Mouse (Mus musculus) liver, embryonic 13.5 days (tissue): ENCODE results near the gene Depdc1b. TPM values are rescaled to one million over a fixed set of nuclear protein-coding genes. Genes with fewer than 3 reads are reported as not detected.

Experiments used
- ATAC-seq: fragments of 200-750 bp; cut with Nextera tagmentation; 2 replicates; pipeline ENCODE4 v1.8.0; 2017; ENCODE audit warnings: low read depth, mild to moderate bottlenecking, moderate number of reproducible peaks, moderate library complexity
- DNase-seq: peaks from one replicate; pipeline ENCODE4 v3.0.0; 2022
- H3K27ac ChIP-seq: fragments of 300-500 bp; sonication (generic); 2 replicates; pipeline ENCODE4 v1.5.1; 2015; ENCODE audit warnings: moderate library complexity, mild to moderate bottlenecking, inconsistent platforms
- H3K27me3 ChIP-seq: fragments of 300-500 bp; sonication (generic); 2 replicates; pipeline ENCODE4 v1.6.1; 2015; ENCODE audit warnings: mild to moderate bottlenecking, inconsistent platforms
- H3K36me3 ChIP-seq: fragments of 300-500 bp; sonication (generic); 2 replicates; pipeline ENCODE4 v1.6.1; 2015; ENCODE audit warnings: mild to moderate bottlenecking, inconsistent platforms
- H3K4me1 ChIP-seq: fragments of 300-500 bp; sonication (generic); replicated peaks from 2 replicates; pipeline ENCODE4 v1.6.1; 2015; ENCODE audit warnings: inconsistent platforms
- H3K4me2 ChIP-seq: fragments of 300-500 bp; sonication (generic); 2 replicates; pipeline ENCODE4 v1.6.1; 2015; ENCODE audit warnings: inconsistent platforms, mild to moderate bottlenecking, moderate library complexity
- H3K4me3 ChIP-seq: fragments of 300-500 bp; sonication (generic); replicated peaks from 2 replicates; pipeline ENCODE4 v1.5.1; 2015; ENCODE audit warnings: mild to moderate bottlenecking, inconsistent platforms
- H3K9ac ChIP-seq: fragments of 300-500 bp; sonication (generic); 2 replicates; pipeline ENCODE4 v1.6.1; 2015; ENCODE audit warnings: mild to moderate bottlenecking, inconsistent platforms
- H3K9me3 ChIP-seq: fragments of 300-500 bp; sonication (generic); replicated peaks from 2 replicates; pipeline ENCODE4 v1.6.1; 2016; ENCODE audit warnings: inconsistent platforms
- WGBS: fragments of 180-500 bp; shearing (Covaris S2); methylation state at CpG from one replicate; pipeline ENCODE4 v1.1.7; 2015; ENCODE audit not compliant: insufficient replicate concordance; 5-methylcytosine and 5-hydroxymethylcytosine counted together
- polyA plus RNA-seq: library from polyadenylated mRNA; unstranded; fragments of >200 nt; fragmentation: Nextera tagmentation; extraction: Ambion mirVana; gene quantifications from 2 replicates; pipeline ENCODE4 v1.2.1, GENCODE M21; 2015

The Depdc1b gene
- polyA plus RNA-seq, 1 experiment from 2014 or later: 9.7 TPM

DNA sequence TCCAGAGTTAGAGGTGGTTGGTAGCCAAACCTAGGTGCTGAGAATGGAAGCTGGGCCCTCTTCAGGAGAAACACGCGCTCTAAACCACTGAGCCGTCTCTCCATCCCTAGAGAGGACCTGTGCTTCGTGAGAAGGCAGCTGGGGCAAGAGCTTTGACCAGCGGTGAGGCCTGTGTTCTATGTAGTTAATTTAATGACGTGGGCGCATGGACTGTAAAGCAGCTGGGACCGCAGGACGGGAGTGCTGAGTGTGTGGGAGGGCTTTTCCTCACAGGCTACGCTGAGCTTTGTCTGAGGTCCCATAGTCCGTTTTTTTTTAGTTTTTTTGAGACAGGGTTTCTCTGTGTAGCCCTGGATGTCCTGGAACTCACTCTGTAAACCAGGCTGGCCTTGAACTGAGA lies 20.1 kb downstream of the Depdc1b start:
- Histone ChIP-seq H3K4me1 (peaks cover 10% of the 10 kb centered on the region; the same call in 1 of the 2 replicates), H3K9me3 (no peaks in the 10 kb centered on the region), H3K27ac (no peak overlapping the region), H3K36me3 (peaks cover 14% of the 10 kb centered on the region), H3K4me3 (no peak overlapping the region), H3K27me3 (no peaks in the 10 kb centered on the region), H3K4me2 (no peak overlapping the region), H3K9ac (no peak overlapping the region)
- ATAC-seq (no peak), DNase-seq (no peak)
- 87% methylated on average over 11 of the region's 11 CpGs for WGBS

DNA sequence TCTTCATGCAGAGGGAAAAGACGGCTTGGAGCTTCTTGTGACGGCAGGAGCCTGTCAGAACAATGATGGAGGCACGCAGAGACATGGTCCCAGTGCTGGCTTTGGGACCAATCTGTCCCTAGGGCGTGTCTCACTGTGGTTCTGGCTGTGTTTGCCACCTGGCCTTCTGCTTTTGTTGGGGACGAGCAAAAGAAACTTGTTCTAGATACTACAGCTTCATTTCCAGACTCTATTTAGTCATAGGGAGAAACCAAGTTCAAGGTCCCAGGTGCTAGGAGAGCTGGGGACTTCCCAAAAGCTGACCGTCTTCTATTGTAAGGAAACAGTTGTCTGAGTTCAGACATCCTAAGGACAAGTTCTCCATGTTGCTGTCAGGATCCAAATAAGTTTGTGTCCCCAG lies 21.2 kb downstream of the Depdc1b start:
- Histone ChIP-seq H3K4me1 (peaks cover 10% of the 10 kb centered on the region; the same call in 1 of the 2 replicates), H3K27me3 (no peaks in the 10 kb centered on the region), H3K4me3 (no peak overlapping the region), H3K27ac (no peak overlapping the region), H3K9me3 (no peaks in the 10 kb centered on the region), H3K36me3 (peaks cover 6% of the 10 kb centered on the region), H3K9ac (no peak overlapping the region), H3K4me2 (no peak overlapping the region)
- no peak for ATAC-seq
- 82% methylated on average over 6 of the region's 6 CpGs for WGBS
- DNase-seq: no peak

DNA sequence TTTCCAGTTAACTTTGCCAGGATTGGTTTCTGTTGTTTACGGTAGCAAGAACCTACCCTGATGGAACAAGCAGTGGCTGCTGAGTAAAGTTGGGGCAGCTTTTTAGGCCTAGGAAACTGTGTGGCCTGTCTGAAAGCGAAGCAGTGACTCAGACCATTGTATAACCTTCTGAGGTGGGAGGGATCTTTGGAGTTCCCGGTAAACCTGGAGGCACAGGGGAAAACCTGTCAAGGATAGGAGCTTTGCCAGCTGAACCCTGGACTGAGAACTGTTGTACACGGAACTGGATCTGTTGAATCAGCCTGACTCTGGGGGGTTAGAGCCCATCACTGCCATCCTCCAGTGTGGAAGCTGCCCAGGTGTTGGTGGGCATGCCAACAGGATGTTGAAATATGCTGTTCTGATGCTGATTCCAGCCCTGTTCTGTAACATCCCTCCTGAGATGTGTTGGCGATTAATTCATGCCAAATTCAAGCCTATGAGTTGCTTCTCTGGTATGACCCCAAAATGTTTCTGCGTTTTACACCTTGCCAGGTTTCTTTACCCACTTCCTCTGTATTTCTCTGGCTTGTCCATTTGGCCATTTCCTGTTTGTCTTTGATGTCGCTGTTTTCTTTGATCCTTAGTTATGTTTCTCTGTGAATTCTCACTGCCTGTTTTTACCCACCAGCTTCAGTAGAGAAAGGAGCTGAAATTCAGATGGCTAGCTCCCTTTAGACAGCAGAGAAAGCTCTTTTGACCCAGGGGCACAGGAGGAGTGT lies 22.1 kb downstream of the Depdc1b start:
- H3K36me3 ChIP-seq: 0 out of 2 replicates have a peak, but pooled peaks cover under 1% of the 10 kb centered on the region
- DNase-seq (no peak), ATAC-seq (no peak)
- H3K4me1 ChIP-seq: peaks cover 10% of the 10 kb centered on the region; the same call in 1 of the 2 replicates
- H3K4me3 ChIP-seq: no peak overlapping the region
- no peaks in the 10 kb centered on the region for H3K27me3 ChIP-seq
- H3K9ac ChIP-seq: no peak overlapping the region
- H3K4me2 ChIP-seq: no peak overlapping the region
- WGBS: 71% methylated on average over 7 of the region's 7 CpGs
- no peaks in the 10 kb centered on the region for H3K9me3 ChIP-seq
- no peak overlapping the region for H3K27ac ChIP-seq

DNA sequence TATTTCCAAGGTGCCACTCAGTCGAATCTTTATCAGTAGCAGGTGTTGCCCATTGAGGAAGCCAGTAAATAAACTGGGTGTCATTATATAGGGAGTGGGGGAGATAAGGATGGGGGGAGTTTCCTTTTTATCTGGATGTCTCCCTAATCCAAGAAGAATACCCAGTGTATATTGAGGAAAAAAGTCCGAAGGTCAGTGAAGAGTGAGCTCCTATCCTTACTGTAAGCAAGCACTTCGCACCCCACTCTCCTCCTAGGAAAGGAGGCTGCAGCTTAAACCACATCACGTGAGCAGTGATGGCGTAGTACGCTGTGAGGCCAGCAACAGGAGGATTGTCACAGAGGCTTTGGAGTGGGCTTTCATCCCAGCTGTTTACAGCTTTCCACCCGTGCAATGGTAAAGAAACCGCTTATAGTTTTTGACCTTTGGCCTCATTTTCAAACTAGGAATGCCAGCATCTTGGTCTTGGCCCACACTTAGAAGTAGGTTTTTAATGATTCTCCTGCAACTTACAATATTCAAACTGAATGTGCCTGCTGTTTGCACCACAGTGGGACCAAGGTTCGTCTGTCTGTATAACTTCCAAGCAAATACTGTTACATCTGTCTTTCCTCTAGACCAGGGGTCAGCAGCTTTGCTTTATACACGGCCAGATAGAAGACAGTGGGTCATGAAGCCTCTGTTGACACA lies 23.9 kb downstream of the Depdc1b start:
- ATAC-seq (no peak), DNase-seq (no peak)
- 74% methylated on average over 10 of the region's 10 CpGs for WGBS
- Histone ChIP-seq H3K9me3 (no peaks in the 10 kb centered on the region), H3K4me3 (no peak overlapping the region), H3K27me3 (no peaks in the 10 kb centered on the region), H3K4me1 (peaks cover 10% of the 10 kb centered on the region; the same call in 1 of the 2 replicates), H3K27ac (no peak overlapping the region), H3K36me3 (no peaks in the 10 kb centered on the region), H3K9ac (no peak overlapping the region), H3K4me2 (no peak overlapping the region)

DNA sequence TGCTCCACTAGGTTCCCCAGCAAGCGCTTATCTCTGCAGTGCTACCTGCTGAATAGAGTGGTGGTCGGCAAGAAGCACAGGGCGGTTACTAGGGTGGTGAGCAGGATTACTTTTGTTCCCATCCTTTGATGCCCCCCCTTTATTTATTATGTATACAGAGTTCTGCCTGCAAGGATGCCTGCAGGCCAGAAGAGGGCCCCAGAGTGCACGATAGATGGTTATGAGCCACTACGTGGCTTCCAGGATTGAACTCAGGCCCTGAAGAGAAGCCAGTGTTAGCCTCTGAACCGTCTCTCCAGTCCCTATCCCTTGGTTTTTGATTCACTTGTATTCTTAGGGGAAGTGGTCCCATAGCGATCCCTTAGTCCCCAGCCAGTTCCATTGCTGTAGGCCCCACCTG lies 25.5 kb downstream of the Depdc1b start:
- Histone ChIP-seq H3K4me3 (no peak overlapping the region), H3K9me3 (no peaks in the 10 kb centered on the region), H3K27ac (no peak overlapping the region), H3K36me3 (no peaks in the 10 kb centered on the region), H3K9ac (no peak overlapping the region), H3K4me1 (peaks cover 10% of the 10 kb centered on the region; the same call in 1 of the 2 replicates), H3K4me2 (no peak overlapping the region), H3K27me3 (no peaks in the 10 kb centered on the region)
- DNase-seq: no peak
- 58% methylated on average over 7 of the region's 7 CpGs for WGBS
- ATAC-seq: no peak

DNA sequence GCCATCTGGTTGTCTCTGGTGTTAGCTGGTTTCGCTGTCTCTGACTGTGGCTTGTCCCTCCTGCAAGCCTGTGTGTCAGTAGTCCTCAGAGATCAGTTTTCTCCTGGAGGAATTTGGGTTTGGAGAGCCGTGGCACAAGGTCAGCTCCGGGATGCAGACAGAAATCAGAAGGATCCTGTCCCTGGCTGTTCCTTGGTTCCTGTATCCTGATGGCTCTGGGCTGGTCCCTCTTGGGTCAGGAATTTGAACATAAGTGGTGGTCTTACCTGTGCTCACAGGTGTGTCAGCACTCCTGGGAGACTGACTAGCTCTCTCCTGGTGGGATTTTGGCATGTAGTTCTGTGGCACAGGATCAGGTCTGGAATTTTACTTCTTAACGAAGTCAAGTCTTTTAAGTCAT lies 29.6 kb downstream of the Depdc1b start:
- 68% methylated on average over 4 of the region's 4 CpGs for WGBS
- Histone ChIP-seq H3K4me1 (no peaks in the 10 kb centered on the region), H3K4me2 (no peak overlapping the region), H3K27ac (no peak overlapping the region), H3K9ac (no peak overlapping the region), H3K9me3 (no peaks in the 10 kb centered on the region), H3K4me3 (no peak overlapping the region), H3K27me3 (no peaks in the 10 kb centered on the region), H3K36me3 (no peaks in the 10 kb centered on the region)
- DNase-seq (no peak), ATAC-seq (no peak)

DNA sequence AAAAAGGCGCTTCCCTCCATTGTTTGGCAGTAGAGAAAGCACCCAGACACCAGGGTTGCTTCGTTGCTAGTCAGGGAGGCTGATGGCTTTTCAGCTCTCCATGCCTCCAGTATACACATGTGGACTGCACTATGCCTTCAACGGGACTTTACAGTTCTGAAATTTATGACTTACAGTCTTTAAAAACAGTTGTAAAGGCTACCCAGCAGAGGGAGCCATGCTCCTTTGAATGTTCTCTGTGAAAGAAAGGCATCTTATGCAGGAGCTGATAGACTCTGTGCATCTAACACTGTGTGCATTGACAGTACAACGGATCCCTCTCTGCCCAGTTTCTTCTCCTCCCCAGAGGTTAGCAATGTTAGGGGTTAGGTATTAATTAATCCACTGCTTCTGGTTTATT lies 30.9 kb downstream of the Depdc1b start:
- Histone ChIP-seq H3K27me3 (no peaks in the 10 kb centered on the region), H3K4me1 (no peaks in the 10 kb centered on the region), H3K4me2 (no peak overlapping the region), H3K27ac (no peak overlapping the region), H3K9me3 (no peaks in the 10 kb centered on the region), H3K9ac (no peak overlapping the region), H3K4me3 (no peak overlapping the region), H3K36me3 (no peaks in the 10 kb centered on the region)
- no peak for ATAC-seq
- DNase-seq: peak; percentile 20
- 46% methylated on average over 4 of the region's 4 CpGs for whole genome bisulfite sequencing

DNA sequence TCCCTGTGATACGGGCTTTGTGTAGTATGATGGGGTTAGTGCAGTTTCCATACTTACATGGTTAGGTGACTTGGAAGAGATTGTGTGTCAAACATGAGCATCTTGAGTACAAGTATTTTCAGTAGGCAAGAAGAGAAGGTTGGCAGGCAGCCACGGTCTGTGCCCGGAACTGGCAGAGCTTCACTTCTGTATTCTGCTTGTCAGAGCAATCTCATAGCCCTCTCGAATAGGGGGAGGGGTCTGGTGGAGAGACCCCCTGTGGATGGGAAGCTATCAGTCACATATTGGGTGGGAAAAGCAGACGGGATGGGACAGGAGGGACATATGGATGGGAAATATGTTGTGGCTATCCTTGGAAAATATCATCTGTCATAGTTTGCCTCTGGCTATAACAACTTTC lies 33.5 kb downstream of the Depdc1b start:
- Histone ChIP-seq H3K9ac (no peak overlapping the region), H3K4me3 (no peak overlapping the region), H3K9me3 (no peaks in the 10 kb centered on the region), H3K4me2 (no peak overlapping the region), H3K4me1 (no peaks in the 10 kb centered on the region), H3K27ac (no peak overlapping the region), H3K36me3 (no peaks in the 10 kb centered on the region), H3K27me3 (no peaks in the 10 kb centered on the region)
- ATAC-seq (no peak), DNase-seq (no peak)
- 78% methylated on average over 5 of the region's 5 CpGs for WGBS

DNA sequence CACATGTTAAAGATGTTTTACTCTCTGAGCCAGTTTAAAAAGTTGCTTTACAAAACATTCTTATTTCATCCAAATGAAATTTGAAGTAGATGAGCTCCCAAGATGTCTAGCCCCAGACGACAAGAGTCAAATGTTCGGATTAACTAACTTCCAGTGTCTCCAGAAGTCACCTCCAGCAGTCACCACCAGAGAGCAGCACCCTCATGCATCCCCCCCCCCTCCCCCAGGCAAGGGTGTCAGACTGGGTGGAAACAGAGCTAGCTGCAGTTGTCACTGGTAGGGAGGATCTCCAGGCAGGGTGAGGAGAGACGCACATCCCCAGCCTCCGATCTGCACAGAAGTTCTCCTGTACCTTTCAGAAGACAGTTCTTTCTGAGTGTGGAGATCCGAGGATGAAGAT lies 37.6 kb downstream of the Depdc1b start:
- 79% methylated on average over 5 of the region's 5 CpGs for WGBS
- no peak for DNase-seq
- no peak overlapping the region for H3K4me2 ChIP-seq
- no peaks in the 10 kb centered on the region for H3K4me1 ChIP-seq
- ATAC-seq: no peak
- no peaks in the 10 kb centered on the region for H3K27me3 ChIP-seq
- no peak overlapping the region for H3K4me3 ChIP-seq
- no peaks in the 10 kb centered on the region for H3K9me3 ChIP-seq
- no peaks in the 10 kb centered on the region for H3K36me3 ChIP-seq
- H3K9ac ChIP-seq: no peak overlapping the region
- H3K27ac ChIP-seq: no peak overlapping the region

DNA sequence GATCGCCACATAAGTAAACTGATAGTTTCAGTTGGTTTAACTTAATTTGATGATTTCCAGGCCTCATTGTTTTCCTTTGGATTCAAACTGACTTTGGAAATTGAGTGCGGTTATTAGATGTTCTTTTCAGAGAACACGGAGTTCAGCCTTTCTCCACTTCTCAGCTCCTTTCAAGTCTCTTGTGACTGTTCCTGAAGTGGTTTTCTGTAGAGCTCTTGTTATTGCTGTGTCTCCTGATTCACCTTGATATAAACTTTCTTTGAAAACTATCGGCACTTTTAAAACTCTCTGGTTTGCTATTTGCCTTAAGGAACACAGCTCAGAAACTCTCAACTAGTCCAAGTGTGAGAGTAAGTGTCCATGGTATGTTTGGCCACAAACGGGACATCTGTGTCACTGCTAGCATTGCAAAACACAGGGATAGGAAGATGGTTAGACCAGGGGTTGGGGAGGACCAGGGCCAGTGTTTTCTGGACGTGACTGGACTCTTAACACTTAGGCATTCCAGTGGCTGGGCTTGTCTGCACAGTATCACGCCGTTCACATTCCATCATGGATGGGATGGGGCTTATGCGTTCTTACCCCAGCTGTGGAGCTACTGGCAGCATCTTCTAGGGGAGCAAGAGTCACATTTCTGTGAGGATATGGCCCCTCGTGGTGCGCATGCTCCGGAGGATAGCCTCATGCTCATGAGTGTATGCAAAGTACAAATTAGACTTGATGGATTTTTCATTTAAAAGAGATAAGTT lies 38.8 kb downstream of the Depdc1b start:
- Histone ChIP-seq H3K4me1 (no peaks in the 10 kb centered on the region), H3K36me3 (no peaks in the 10 kb centered on the region), H3K27me3 (no peaks in the 10 kb centered on the region), H3K27ac (no peak overlapping the region), H3K4me3 (no peak overlapping the region), H3K9me3 (no peaks in the 10 kb centered on the region), H3K4me2 (no peak overlapping the region), H3K9ac (no peak overlapping the region)
- WGBS: 85% methylated on average over 12 of the region's 12 CpGs
- ATAC-seq: no peak
- DNase-seq: no peak

DNA sequence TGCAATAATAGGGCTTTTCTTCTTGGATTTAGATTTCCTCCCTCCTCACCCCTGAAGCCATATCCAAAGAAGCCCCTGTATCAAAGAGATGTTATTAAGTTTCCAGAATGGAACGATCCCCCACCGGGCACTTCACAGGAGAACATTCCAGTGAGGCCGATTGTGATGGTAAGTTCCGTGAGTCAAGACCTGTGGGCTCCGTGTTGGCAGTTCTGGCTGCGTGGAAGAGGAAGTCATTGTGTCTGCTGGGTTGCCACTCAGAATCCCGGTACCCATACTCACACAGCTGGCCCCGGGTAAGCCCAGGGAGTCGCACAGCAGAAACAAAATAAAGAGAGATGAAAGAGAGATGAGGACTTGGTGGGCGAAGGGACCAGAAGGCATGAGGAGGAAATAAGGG lies 41.2 kb downstream of the Depdc1b start:
- Histone ChIP-seq H3K27ac (no peak overlapping the region), H3K4me2 (no peak overlapping the region), H3K36me3 (no peaks in the 10 kb centered on the region), H3K9me3 (no peaks in the 10 kb centered on the region), H3K27me3 (no peaks in the 10 kb centered on the region), H3K4me1 (no peaks in the 10 kb centered on the region), H3K4me3 (no peak overlapping the region), H3K9ac (no peak overlapping the region)
- ATAC-seq (no peak), DNase-seq (no peak)
- 84% methylated on average over 10 of the region's 10 CpGs for WGBS
